Mouse (Mus musculus): Measurements from ENCODE around the gene Mbd6.

Mbd6 gene

GRCm38 (mm10) chr10:127287936-127288293, 903 bp downstream of the Mbd6 start:
- no peak for DNase-seq (ENCODE audit: low spot score)

- DNase-seq (ENCODE audit: low spot score): no peak
Observed at GRCm38 (mm10) chr10:127287271-127287935, 1.4 kb downstream of the Mbd6 start.

GRCm38 (mm10) chr10:127286730-127287129, 2.1 kb downstream of the Mbd6 start:
- no peak for DNase-seq (ENCODE audit: low spot score)

DNA sequence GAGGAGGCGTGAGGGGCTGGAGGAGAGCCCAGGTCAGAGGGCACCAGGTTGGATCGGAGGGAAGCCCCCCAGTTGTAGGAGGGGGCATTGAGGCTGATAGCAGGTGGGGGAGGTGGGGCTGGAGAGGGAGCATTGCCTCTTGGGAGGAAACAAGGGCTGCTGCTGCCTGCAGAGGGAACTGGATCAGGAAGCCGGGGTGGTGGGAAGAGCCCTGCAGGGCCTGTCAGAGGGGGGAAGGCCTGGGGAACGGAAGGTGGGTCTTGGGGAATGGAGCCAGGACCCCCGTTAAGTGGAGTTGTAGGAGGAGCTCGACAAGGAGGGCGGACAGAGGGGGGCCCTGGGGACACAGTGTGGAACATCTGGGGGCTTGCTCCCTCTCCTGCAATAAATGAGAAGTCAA, 2.6 kb downstream of the Mbd6 start:
- DNase-seq (ENCODE audit: low spot score): no peak

- no peak for DNase-seq (ENCODE audit: low spot score)
Observed at GRCm38 (mm10) chr10:127285644-127286043, 3.2 kb downstream of the Mbd6 start.

DNA sequence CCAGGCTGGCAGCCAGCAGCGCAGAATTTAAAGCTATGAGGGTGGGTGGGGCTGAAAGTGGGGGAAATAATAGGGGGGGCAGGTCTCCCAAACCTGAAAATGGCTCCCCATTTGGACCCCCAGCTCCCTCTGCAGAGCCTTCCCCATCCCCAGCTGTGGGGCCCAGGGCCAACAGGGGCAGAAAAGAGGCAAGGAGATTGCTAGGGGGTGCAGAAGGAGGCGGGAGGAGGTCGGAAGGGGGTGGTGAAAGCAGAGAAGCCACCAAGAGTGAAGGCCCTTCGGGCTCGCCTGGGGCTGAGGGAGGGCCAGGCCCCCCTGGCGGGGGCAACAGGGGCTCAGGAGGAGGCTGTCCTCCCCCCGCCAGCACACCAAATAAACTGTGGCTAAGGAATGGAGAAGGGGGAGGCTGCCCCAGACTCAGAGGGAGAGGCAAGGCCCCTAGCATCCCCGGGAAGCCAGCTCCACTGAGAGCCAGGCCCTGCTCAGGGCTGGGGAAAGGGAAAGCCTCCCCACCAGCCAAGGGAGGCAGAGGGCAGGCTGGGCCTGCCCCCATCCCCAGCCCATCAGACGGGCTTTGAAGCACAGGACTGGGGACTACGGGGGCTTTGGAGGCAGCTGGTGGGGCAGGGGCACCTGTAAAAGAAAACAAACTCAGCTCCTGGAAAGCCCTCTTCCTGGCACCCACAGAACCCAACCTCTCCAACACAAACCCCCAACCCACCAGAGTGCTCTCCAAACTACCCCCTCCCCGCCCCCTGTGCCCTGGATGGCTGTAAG, 3.9 kb downstream of the Mbd6 start:
- no peak for DNase-seq (ENCODE audit: low spot score)

GRCm38 (mm10) chr10:127284105-127284622, 4.7 kb downstream of the Mbd6 start:
- DNase-seq (ENCODE audit: low spot score): no peak

- no peak for DNase-seq (ENCODE audit: low spot score)
Observed at GRCm38 (mm10) chr10:127282620-127283215, 6.1 kb downstream of the Mbd6 start.

DNA sequence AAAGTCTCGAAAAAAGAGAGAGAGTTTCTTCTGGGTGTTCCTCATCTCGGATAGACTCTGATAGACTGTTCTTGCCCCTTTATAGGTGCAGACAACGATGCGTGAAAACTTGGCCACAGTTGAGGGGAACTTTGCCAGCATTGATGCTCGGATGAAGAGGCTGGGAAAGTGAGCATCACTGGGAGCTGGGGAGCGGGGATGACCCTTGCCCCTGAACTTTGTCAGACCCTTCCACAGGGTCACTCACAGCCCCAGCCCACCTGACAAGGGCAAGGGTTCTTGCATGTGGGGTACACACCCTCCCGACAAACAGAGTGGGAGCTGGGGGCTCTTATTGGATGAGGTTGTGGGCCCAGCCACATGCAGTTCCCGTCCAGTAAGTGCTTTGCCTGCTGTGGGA, 7.5 kb downstream of the Mbd6 start:
- DNase-seq (ENCODE audit: low spot score): no peak

- DNase-seq (ENCODE audit: low spot score): no peak
Observed at GRCm38 (mm10) chr10:127279730-127280129, 9.1 kb downstream of the Mbd6 start.

- DNase-seq (ENCODE audit: low spot score): no peak
Observed at GRCm38 (mm10) chr10:127274261-127275022, 14.4 kb downstream of the Mbd6 start.

- no peak for DNase-seq (ENCODE audit: low spot score)
Observed at GRCm38 (mm10) chr10:127272371-127272770, 16.4 kb downstream of the Mbd6 start.

- no peak for DNase-seq (ENCODE audit: low spot score)
Observed at GRCm38 (mm10) chr10:127269884-127270283, 18.9 kb downstream of the Mbd6 start.

- no peak for DNase-seq (ENCODE audit: low spot score)
Observed at GRCm38 (mm10) chr10:127269036-127269435, 19.8 kb downstream of the Mbd6 start.

DNA sequence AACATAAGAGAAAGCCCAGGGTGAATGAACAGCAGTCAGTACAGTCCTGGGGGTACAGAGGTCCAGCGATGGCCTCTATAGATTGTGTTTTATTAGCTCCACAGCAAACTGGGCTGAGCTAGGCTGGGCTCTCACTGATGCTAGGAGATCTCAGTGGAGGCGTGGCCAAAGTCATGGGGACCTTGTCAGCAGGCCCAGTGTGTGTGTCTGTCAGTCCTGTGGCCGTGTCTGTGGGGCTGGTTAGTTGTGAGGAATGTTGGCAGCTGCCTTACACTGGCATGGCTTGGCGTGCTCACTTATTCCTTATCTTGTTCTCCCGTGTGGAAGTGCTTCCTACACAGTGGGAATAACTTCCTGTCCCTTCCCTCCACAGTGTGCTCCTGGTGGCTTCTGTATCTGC, 20.4 kb downstream of the Mbd6 start:
- DNase-seq (ENCODE audit: low spot score): no peak

GRCm38 (mm10) chr10:127267318-127267717, 21.5 kb downstream of the Mbd6 start:
- DNase-seq (ENCODE audit: low spot score): no peak

- peak; percentile 97 for DNase-seq (ENCODE audit: low spot score)
Observed at GRCm38 (mm10) chr10:127266112-127267091, 22.4 kb downstream of the Mbd6 start, which contains the start of gene Dctn2. TSS of gene Dctn2 (plus strand) at chr10:127266368.

DNA sequence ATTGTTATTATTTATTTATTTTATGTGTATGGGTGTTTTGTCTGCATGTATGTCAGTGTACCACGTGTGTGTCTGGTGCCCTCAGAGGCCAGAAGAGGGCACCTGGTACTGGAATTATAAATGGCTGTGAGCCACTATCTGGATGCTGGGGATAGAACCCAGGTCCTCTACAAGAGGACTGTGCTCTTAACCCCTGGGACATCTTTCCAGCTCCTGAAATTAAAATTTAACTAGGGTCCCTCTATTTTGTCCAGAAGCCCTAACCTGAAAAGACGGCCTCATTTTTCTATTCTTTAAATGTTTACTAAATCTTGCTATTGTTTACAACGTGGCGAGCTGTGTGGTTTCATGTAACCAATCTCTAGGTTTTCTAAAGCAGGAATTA, 23.1 kb downstream of the Mbd6 start:
- peak; percentile 31 for DNase-seq (ENCODE audit: low spot score)

GRCm38 (mm10) chr10:127264971-127265370, 23.8 kb downstream of the Mbd6 start:
- no peak for DNase-seq (ENCODE audit: low spot score)

DNA sequence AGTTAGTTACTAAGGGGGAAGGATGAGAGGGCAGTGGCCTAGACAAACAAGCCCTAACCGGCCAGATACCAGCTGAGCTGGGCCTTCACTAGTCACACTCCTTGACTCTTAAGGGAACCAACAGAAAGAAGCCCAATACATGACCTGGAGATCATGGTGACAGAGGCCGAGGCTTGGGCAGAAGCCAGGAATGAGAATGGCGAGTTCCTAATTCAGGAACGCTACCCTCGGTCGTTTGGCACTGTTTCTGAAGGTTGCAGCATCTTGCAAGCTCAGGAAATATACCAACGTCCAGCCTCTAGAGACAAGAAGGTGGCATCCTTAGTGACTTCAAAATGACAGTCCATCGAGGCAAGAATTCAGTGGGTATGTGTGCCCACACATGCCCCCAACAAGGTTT, 24.5 kb downstream of the Mbd6 start:
- DNase-seq (ENCODE audit: low spot score): no peak

- no peak for DNase-seq (ENCODE audit: low spot score)
Observed at GRCm38 (mm10) chr10:127263631-127264030, 25.2 kb downstream of the Mbd6 start.
